Mouse (Mus musculus) kidney, postnatal 25 days (tissue): ENCODE results near the gene Pqlc2.

Experiments used
- DNase-seq, 2 experiments: peaks; one replicate each; pipeline ENCODE4 v3.0.0; 2021; ENCODE audit warnings: mixed read lengths in 2 of 2

The Pqlc2 gene

GRCm38 (mm10) chr4:139302241-139302640, 8.3 kb downstream of the Pqlc2 start:
- DNase-seq: no peak

DNA sequence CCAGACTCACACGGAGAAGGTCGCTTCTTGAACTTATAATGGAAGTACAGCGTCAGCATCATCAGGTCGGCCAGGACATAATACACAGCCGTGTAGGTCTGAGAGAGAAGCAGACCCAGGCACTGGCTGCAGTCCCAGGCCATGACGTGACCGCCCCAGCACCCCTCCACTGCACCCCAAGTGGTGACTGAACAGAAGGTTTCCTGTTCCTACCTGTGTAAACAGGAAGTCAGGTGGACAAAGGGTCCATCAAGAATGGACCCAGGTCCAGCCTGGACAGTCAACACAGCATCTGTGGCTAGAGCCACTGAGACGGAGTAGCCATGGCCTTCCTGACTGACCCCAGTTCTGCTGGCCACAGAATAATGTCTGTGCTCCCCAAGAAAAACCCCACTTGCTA, 8.7 kb downstream of the Pqlc2 start:
- peak in 1 of 2 experiments; percentile 63 for DNase-seq

DNA sequence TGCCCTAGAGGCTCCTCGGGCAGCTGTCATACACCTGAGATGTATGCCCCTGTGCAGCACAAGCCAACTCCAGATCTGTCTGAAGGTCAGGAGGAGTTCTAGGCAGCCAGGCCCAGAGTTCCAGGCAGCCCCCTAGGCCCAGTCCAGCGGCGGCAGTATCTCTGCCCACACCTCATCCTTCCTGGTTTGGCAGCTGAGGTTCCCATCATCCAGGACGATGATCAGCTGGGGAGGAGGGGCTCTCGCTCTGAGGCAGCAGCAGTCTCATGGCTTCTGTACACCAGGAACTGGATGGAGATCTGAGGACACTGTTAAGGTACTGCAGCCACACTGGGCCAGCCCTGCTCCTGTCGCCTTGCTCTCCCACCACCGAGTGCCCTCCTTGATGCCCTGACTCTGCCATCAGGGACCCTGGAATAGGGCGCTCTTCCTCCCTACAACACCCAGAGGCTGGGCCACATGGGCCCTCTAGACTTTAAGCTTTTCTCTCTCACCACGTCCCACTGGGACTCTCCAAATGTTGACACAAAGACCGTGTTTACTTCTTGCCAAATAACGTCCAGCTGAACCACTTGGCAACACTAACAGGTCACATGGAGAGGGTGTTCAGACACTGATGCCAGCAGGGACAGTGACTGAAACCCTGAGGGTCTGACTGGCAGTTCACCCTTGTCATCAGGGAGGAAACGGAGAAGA, 11.7 kb downstream of the Pqlc2 start:
- no peak for DNase-seq

GRCm38 (mm10) chr4:139297566-139297965, 12.9 kb downstream of the Pqlc2 start:
- peak; percentile 80 to 85 for DNase-seq

- no peak for DNase-seq
Measured at GRCm38 (mm10) chr4:139292038-139292437, 18.5 kb downstream of the Pqlc2 start.

DNA sequence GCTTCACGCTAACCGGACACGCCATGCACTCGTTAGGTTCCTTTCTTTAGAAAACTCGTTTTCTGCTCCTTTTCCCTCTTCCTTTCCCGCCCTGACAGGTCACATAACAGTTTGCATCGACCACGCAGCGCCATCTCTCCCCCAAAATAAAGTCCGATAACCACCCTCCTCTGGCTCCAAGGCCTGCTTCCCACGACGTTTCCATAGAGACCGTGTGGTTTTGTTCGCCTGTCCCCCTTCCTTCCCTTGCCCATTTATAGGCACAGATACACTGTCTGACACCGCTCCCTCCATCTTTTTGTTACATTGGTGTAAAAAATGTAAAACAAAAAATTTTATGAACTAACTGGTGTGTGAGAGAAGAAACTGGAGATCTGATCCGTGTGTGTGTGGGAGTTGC, 19.4 kb downstream of the Pqlc2 start:
- DNase-seq: no peak

GRCm38 (mm10) chr4:139289017-139289416, 21.5 kb downstream of the Pqlc2 start:
- peak; percentile 61 to 81 for DNase-seq

- DNase-seq: peak; percentile 85 to 91
Measured at GRCm38 (mm10) chr4:139287122-139287863, 23.2 kb downstream of the Pqlc2 start.

- DNase-seq: no peak
Measured at GRCm38 (mm10) chr4:139286234-139286633, 24.3 kb downstream of the Pqlc2 start.

DNA sequence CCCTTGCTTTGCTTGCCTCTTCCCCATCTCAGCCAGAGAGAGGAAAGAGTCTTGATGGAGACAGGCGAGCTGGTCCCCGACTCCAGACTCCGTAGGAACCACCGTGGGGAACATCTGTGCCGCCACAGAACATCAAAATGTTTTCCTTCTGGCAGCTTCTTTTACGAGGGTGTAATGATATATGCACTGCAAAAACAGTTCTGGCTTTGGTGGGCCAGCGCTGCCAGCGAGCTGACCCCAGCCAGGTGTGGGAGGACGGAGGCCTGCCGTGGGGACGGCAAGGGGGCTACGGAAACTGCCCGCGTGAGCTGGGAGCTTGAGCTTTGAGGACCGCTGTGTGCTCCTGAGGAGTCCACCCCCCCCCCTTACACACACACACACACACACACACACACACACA, 25.6 kb downstream of the Pqlc2 start:
- DNase-seq: no peak

DNA sequence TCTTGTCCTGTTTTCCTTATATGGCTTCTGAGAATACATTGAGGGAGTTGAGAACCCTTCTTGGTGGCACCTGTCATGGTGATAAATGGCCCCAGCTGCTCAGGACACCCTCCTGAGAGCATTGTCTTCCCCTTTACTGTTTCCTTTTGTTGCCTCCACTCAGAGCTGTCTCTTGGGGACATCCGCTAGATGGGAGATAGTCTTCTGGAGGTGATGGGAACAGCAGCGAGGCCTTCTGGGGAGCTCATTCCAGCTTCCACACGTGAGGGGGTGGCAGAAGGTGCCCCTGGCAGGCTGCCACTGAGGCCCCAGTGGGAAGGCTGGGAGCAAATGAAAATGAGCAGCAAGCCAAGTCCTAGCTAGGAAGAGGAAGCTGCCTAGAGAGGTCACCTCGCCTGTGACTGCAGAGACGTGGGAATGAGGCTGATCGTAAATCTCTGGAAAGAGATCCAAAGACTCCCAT, 27.5 kb downstream of the Pqlc2 start:
- peak; percentile 73 to 88 for DNase-seq

GRCm38 (mm10) chr4:139281791-139282345, 28.6 kb downstream of the Pqlc2 start:
- DNase-seq: peak; percentile 46 to 70

GRCm38 (mm10) chr4:139280530-139280929, 30.0 kb downstream of the Pqlc2 start:
- no peak for DNase-seq

GRCm38 (mm10) chr4:139276411-139276810, 34.1 kb downstream of the Pqlc2 start:
- no peak for DNase-seq

- no peak for DNase-seq
Measured at GRCm38 (mm10) chr4:139274573-139274972, 35.9 kb downstream of the Pqlc2 start.

DNA sequence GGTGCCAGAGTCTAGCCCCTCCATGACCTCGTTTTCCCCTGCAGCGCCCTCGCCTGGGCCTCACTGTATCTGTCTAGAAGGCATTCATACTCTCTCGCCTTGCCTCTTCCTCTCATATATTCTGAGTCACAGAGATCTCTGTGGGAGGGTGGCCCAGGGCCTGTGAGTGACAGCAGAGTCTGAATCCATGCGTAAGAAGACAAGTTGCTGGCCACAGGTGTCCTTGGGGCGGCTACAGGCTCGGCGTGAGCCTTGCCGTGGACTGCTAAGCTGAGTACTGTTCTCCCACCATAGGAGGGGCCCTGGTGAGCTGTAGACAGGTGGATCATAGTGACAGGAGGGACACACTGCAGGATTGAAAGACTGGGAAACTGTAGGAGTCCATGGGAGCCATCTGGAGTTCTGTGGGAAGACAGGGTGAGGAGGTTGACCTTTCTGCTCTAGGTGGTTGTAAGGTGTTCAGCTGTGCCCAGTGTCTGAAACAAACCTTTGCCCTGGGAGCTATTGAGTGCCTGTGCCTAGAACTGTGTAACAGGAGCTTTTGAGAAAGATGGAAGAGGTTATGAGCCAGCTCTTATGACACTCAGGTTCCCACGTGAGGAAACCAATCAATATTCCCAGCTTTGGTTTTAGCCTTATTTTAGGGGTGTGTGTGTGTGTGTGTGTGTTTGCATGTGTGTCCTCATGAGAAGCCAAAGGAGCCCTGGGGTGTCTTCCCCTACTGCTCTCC, 37.4 kb downstream of the Pqlc2 start:
- DNase-seq: no peak

GRCm38 (mm10) chr4:139271562-139271961, 38.9 kb downstream of the Pqlc2 start:
- no peak for DNase-seq

DNA sequence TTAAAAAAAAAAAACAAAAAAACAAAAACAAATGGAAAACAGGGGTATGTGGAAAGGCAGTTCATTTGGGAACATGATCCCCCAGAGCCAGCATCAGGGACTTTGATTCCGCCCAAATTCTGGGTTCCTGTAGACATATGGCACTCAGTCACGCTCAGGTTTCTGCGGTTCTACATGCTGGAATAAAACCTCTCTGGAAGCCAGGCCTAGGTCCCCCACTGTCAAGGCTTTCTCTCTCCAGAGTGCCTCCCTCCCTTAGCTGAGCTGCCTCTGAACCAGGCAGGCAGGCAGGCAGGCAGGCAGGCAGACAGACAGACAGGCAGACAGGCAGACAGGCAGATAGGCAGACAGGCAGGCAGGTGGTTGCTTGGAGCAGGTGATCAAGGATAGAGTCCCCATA, 40.3 kb downstream of the Pqlc2 start:
- DNase-seq: no peak

GRCm38 (mm10) chr4:139268242-139268641, 42.3 kb downstream of the Pqlc2 start:
- no peak for DNase-seq

DNA sequence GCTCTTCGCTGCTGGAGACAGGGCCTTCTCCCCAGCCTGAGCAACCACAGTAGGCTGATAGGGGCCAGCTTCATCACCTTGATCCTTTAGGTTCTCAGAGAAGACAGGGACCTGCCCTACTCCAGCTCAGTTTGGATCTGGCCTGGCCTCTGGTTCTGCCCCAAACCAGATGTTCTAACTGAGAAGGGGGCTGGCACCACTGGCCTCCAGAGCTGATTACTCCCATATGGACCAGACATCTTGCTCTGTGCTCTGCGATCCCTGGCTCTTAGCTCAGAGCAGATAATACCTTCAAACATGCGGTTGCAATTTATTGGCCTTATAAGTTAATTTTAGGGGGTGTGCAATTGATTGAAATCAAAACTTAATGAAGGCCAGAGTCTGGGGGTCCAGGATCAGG, 43.2 kb downstream of the Pqlc2 start:
- DNase-seq: no peak

DNA sequence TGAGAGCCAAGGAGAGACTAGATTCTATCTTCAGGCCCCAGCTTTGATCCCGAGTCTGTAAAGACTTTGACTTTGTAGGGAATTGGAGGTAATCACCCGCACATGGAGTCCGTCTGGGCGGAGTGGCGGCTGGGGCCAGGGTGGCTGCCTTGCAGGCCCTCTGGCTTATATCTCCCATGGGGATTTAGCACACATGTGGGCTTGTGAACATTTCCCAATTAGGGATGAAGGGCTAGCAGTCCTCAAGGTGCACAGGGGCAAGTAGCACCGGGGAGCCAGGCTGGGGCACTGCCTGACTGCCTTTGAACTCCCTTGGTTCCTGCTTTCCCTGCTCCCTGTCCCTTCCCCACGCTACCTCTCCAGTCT, 44.0 kb downstream of the Pqlc2 start:
- no peak for DNase-seq

- no peak for DNase-seq
Measured at GRCm38 (mm10) chr4:139265783-139266499, 44.6 kb downstream of the Pqlc2 start.

DNA sequence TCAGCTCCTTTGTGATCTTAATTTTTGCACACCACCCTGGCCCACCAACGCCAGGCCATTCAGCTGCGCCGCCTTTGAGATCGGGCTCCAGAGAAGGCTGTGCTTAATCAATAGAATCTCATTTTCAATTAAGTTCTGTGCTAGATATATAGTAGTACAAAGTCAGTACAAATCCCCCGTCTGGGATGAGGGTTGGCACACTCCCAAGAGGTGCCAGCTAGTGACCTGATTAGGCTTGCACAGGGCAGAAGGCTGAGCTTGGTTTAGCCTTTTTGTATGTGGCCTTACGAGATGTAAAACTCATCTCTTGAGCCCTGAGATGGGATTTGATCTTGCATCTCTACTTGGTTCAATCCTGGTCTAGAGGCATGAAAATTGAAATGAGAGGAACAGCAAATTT, 47.5 kb downstream of the Pqlc2 start:
- DNase-seq: no peak
